ENCODE assay signal across 8 mouse cellular contexts in genomic region chr3:89999090-89999489, GRCm38 (mm10). TPM values are rescaled to one million over a fixed set of nuclear protein-coding genes. Genes with fewer than 3 reads are reported as not detected.
DNase-seq lines count a peak whose midpoint lies in the region; ATAC-seq lines count a peak whose summit lies in the region.

No protein-coding gene starts in this region.

- H3K27me3 ChIP-seq in hindbrain, embryonic 12.5 days: no peaks in the 10 kb centered on the region

- peak overlapping the region; percentile 80 for H3K9ac ChIP-seq in hindbrain, embryonic 12.5 days

- H3K4me3 ChIP-seq in hindbrain, embryonic 12.5 days: peak overlapping the region; percentile 75

- H3K4me2 ChIP-seq in hindbrain, embryonic 12.5 days (replicated peaks): peak overlapping the region; percentile 90

- H3K9me3 ChIP-seq in hindbrain, embryonic 12.5 days (replicated peaks): no peaks in the 10 kb centered on the region

- peak; percentile 60 for ATAC-seq in hindbrain, embryonic 12.5 days (ENCODE audit: low FRiP score)
- peak; percentile 4; the same call in 1 of the 2 replicates for ATAC-seq in megakaryocyte progenitor cell, adult 5-6 weeks (replicated peaks; ENCODE audit: poor library complexity)

- H3K36me3 ChIP-seq in hindbrain, embryonic 12.5 days: peaks cover 43% of the 10 kb centered on the region

- DNase-seq in adrenal gland, postnatal 10 days: peak; percentile 21
- DNase-seq in adrenal gland, postnatal 25 days: no peak
- DNase-seq in ovary, postnatal 10 days (ENCODE audit: low spot score): peak; percentile 4
- no peak for DNase-seq in ovary, adult 18-20 months (ENCODE audit: low spot score)
- no peak for DNase-seq in layer of hippocampus, postnatal 14 days (ENCODE audit: low spot score in 2 of 2)
- DNase-seq in left cerebral cortex, adult 18-20 months (ENCODE audit: low spot score in 2 of 2): no peak

- H3K4me1 ChIP-seq in hindbrain, embryonic 12.5 days: peaks cover 9% of the 10 kb centered on the region

- peak overlapping the region; percentile 91 for H3K27ac ChIP-seq in hindbrain, embryonic 12.5 days

- 19% methylated on average over 8 of the region's 8 CpGs for WGBS in hindbrain, embryonic 12.5 days

RNA-seq across cellular contexts. Expression of gene Hax1, which starts 0.5 kb away (rescaled TPM):
- 100 to 1,000 TPM in 1 of 2 experiments, 10 to 100 TPM in 1; 92.7 to 110 TPM for total RNA-seq in adrenal gland, postnatal 10 days (2021)
- 136 and 149 TPM in 2 replicates for total RNA-seq in adrenal gland, postnatal 25 days (2021)
- polyA plus RNA-seq in hindbrain, embryonic 12.5 days (2016; fragmentation: Nextera tagmentation; extraction: Ambion mirVana): 137 and 141 TPM in 2 replicates
- 145 and 177 TPM in 2 replicates for total RNA-seq in megakaryocyte progenitor cell, adult 5-6 weeks (2015)
- total RNA-seq in megakaryocyte progenitor cell, adult 5-6 weeks (2017): 81.7 and 92.1 TPM in 2 replicates
- total RNA-seq in layer of hippocampus, postnatal 14 days (2021): 10 to 100 TPM; 67.8 to 71.8 TPM
- total RNA-seq in left cerebral cortex, adult 18-20 months (2021): 100 to 1,000 TPM in 1 of 2 experiments, 10 to 100 TPM in 1; 90.8 to 101 TPM

RNA-seq across cellular contexts. Expression of gene Atp8b2, which starts 35.8 kb away (rescaled TPM):
- 10 to 100 TPM; 44.3 to 52.3 TPM for total RNA-seq in adrenal gland, postnatal 10 days (2021)
- total RNA-seq in adrenal gland, postnatal 25 days (2021): 34.6 and 43.0 TPM in 2 replicates
- 20.3 and 22.8 TPM in 2 replicates for polyA plus RNA-seq in hindbrain, embryonic 12.5 days (2016; fragmentation: Nextera tagmentation; extraction: Ambion mirVana)
- 7.3 and 8.6 TPM in 2 replicates for total RNA-seq in megakaryocyte progenitor cell, adult 5-6 weeks (2015)
- total RNA-seq in megakaryocyte progenitor cell, adult 5-6 weeks (2017): 25.7 and 28.5 TPM in 2 replicates
- total RNA-seq in layer of hippocampus, postnatal 14 days (2021): 10 to 100 TPM; 77.3 to 93.0 TPM
- total RNA-seq in left cerebral cortex, adult 18-20 months (2021): 100 to 1,000 TPM in 1 of 2 experiments, 10 to 100 TPM in 1; 97.9 to 106 TPM

RNA-seq across cellular contexts. Expression of gene 4933434E20Rik, which starts 52.3 kb away (rescaled TPM):
- total RNA-seq in adrenal gland, postnatal 10 days (2021): 10 to 100 TPM; 64.6 to 66.5 TPM
- total RNA-seq in adrenal gland, postnatal 25 days (2021): 77.0 and 90.3 TPM in 2 replicates
- 187 and 198 TPM in 2 replicates for polyA plus RNA-seq in hindbrain, embryonic 12.5 days (2016; fragmentation: Nextera tagmentation; extraction: Ambion mirVana)
- total RNA-seq in megakaryocyte progenitor cell, adult 5-6 weeks (2015): 54.6 and 65.9 TPM in 2 replicates
- 36.0 and 42.3 TPM in 2 replicates for total RNA-seq in megakaryocyte progenitor cell, adult 5-6 weeks (2017)
- total RNA-seq in layer of hippocampus, postnatal 14 days (2021): 10 to 100 TPM; 81.6 to 84.9 TPM
- total RNA-seq in left cerebral cortex, adult 18-20 months (2021): 100 to 1,000 TPM; 101 to 108 TPM

RNA-seq across cellular contexts. Expression of gene Ubap2l, which starts 53.3 kb away (rescaled TPM):
- total RNA-seq in adrenal gland, postnatal 10 days (2021): 100 to 1,000 TPM; 152 to 166 TPM
- 158 and 190 TPM in 2 replicates for total RNA-seq in adrenal gland, postnatal 25 days (2021)
- 201 and 227 TPM in 2 replicates for polyA plus RNA-seq in hindbrain, embryonic 12.5 days (2016; fragmentation: Nextera tagmentation; extraction: Ambion mirVana)
- 187 and 189 TPM in 2 replicates for total RNA-seq in megakaryocyte progenitor cell, adult 5-6 weeks (2015)
- 94.2 and 145 TPM in 2 replicates for total RNA-seq in megakaryocyte progenitor cell, adult 5-6 weeks (2017)
- 100 to 1,000 TPM; 182 to 186 TPM for total RNA-seq in layer of hippocampus, postnatal 14 days (2021)
- total RNA-seq in left cerebral cortex, adult 18-20 months (2021): 100 to 1,000 TPM; 163 to 176 TPM

Comparison
In these comparisons a context has a peak if more than half of its experiments do, and no peak if none do; other contexts are left out.
1. DNase-seq: peak in adrenal gland, postnatal 10 days (single experiment) and ovary, postnatal 10 days (single experiment); none in adrenal gland, postnatal 25 days (single experiment), ovary, adult 18-20 months (single experiment), layer of hippocampus, postnatal 14 days (0 of 2) and left cerebral cortex, adult 18-20 months (0 of 2).